Mouse (Mus musculus): Measurements from ENCODE around the gene Gpr35.

- TF ChIP-seq POLR2A (IDR thresholded peaks at IDR 0.05; ENCODE audit: borderline replicate concordance, low read depth, low read length) (no peak), CTCF (IDR thresholded peaks at IDR 0.05; ENCODE audit: low read depth, low read length) (no peak)
Observed at GRCm38 (mm10) chr1:93012103-93012585, 61.5 kb downstream of the Gpr35 start.

Measured in bone marrow macrophage, adult 2 months (primary cell).